Mouse (Mus musculus) thymus, adult 2 months (tissue): ENCODE measurements at regions not wholly inside any gene's neighbourhood (a gene's known extent, or its start where the extent isn't known, plus 50 kb on each side); places are given as distances from the start of the nearest gene placed in this dataset.

Experiments
- CTCF ChIP-seq: fragments of 200-500 bp; IDR thresholded peaks from 2 replicates; pipeline ENCODE4 v1.5.1; 2012; ENCODE audit warnings: mild to moderate bottlenecking, control low read depth, low read length, moderate library complexity, borderline replicate concordance; ENCODE audit not compliant: control insufficient read depth, poor library complexity, insufficient read depth; ENCODE audit errors: extremely low read depth
- POLR2A ChIP-seq: fragments of 200-500 bp; IDR thresholded peaks from 2 replicates; pipeline ENCODE4 v1.6.1; 2012; ENCODE audit warnings: mild to moderate bottlenecking, low read length, control low read depth, moderate library complexity; ENCODE audit not compliant: control insufficient read depth, poor library complexity, insufficient read depth; ENCODE audit errors: extremely low read depth

- TF ChIP-seq POLR2A: no peak
- no peak for TF ChIP-seq CTCF
These were observed 205.2 kb upstream of the Kbtbd8 start for GRCm38 (mm10) chr6:94911836-94912235.
